Mouse (Mus musculus): ENCODE data around the gene Scgb1a1.
"Not testable (repeated sequence)": the region's sequence is repeated elsewhere in the genome, so short reads cannot be mapped to it uniquely, and the experiment has no call there.

Scgb1a1 gene

DNA sequence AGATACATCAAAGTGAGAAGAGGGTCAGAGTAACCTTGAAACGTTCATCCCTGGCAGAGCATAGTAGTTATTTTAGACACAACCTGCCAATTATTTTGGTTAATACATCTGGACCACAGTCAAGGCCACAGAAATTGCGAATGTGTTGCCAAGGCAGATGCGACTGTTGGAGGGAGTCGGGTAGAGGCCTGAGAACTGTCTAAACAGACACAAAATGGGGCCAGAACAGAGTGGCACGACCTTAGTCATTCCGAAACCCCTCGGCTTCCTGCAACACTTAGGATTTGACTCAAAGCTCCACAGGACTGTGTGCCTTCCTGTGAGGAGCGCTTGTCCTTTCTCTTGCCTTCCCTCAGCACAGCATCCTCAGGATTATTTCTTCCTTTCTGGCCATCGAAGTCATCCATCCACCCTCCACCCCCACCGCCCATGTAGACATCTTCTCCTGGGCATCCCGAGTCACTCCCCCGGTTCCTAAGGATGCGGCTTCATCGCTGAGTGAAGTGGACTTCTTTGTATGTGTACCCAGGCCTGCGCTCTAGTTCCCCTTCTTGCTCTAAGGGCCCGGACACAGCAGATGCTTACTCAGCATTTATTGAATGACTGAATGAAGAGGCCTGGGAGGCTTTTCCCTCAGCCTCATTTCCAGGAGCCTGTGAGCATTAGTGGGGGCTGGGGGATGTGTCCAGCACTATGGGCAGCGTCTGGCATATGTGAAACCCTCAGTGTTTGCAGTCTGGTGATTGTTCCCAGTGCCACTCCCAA lies 12.7 kb upstream of the Scgb1a1 start:
- DNase-seq: no peak

- DNase-seq: no peak
Observed at GRCm38 (mm10) chr19:9099751-9100150, 12.0 kb upstream of the Scgb1a1 start.

GRCm38 (mm10) chr19:9097441-9097840 lies 9.7 kb upstream of the Scgb1a1 start:
- DNase-seq: no peak

- no peak for DNase-seq
Observed at GRCm38 (mm10) chr19:9095111-9095510, 7.4 kb upstream of the Scgb1a1 start.

GRCm38 (mm10) chr19:9090709-9091108 lies 3.0 kb upstream of the Scgb1a1 start:
- no peak for DNase-seq

GRCm38 (mm10) chr19:9090191-9090590 lies 2.4 kb upstream of the Scgb1a1 start:
- no peak for DNase-seq

DNA sequence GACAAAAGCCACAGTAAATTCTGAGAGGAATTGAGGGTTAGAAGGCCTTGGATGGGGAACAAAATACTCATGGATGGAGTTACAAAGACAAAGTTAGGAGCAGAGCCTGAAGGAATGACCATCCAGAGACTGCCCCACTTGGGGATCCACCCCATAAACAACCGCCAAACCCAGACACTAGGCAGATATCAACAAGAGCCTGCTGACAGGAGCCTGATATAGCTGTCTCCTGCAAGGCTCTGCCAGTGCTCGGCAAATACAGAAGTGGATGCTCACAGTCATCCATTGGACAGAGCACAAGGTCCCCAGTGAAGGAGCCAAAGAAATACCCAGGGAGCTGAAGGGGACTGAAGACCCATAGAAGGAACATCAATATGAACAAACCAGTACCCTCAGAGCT lies 3.9 kb downstream of the Scgb1a1 start:
- not testable (repeated sequence) for DNase-seq

GRCm38 (mm10) chr19:9083010-9083355 lies 4.8 kb downstream of the Scgb1a1 start:
- DNase-seq: no peak

- peak; percentile 78 to 86 for DNase-seq
Observed at GRCm38 (mm10) chr19:9082191-9083009, 5.4 kb downstream of the Scgb1a1 start.

- no peak for DNase-seq
Observed at GRCm38 (mm10) chr19:9081311-9082190, 6.2 kb downstream of the Scgb1a1 start.

DNA sequence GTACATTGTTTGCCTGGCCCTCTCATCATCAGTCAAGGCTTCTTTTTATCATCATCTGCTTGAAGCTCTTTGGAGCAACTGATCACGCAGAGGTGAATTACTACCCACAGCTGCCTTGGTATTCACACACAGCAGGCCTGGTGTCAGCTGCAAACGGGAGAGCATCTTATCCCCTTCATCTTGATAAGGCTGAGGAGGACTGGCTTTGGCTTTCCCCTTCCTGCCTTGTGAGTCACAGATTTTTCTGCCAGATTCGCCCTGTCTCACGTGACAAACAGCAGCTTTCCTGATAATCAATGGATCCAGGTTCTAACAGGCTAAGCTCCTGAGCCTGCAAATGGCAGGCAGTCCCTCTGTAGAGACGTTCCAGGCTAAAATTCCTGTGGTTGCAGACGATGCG lies 7.8 kb downstream of the Scgb1a1 start:
- no peak for DNase-seq

GRCm38 (mm10) chr19:9076982-9077660 lies 10.6 kb downstream of the Scgb1a1 start:
- DNase-seq: no peak

DNA sequence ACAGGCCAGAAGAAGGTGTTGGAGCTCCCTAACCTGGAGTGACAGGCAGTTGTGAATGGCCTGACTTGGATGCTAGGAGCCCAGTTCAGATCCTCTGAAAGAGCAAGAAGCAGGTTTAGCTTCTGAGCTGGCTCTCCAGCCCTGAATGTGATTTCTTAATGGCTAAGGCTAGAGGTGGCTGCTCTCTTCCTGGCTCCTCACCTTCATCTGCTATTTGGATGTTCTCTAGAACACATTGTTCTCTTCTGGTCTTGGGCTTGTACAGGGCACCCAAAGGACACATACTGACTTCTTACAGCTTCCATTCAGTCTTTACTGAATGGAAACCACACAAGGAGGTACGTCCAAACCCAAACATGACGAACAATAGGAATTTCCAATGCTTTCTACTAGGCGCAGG lies 11.7 kb downstream of the Scgb1a1 start:
- no peak for DNase-seq

- no peak for DNase-seq
Observed at GRCm38 (mm10) chr19:9075558-9075957, 12.2 kb downstream of the Scgb1a1 start.

DNA sequence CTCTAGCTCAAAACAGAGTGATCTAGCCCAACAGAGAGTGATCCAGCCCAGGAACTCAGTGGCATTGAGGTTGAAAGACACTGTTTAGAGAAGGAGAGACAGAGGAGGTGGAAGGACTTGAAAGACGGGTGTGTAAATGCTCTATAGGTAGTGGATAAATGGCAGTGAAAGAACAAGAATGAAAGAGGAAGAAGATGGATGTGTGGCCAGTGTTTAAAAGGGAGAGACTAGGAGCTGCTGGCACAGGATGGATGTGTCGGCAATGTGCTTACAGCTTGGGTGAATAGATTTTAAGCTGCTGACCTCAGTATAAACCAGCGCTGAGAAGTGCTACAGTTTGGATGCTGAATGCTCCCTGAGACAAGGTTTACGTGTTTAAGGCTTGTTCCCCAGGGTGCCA lies 13.3 kb downstream of the Scgb1a1 start:
- DNase-seq: no peak

- no peak for DNase-seq
Observed at GRCm38 (mm10) chr19:9073776-9074411, 13.9 kb downstream of the Scgb1a1 start.

DNA sequence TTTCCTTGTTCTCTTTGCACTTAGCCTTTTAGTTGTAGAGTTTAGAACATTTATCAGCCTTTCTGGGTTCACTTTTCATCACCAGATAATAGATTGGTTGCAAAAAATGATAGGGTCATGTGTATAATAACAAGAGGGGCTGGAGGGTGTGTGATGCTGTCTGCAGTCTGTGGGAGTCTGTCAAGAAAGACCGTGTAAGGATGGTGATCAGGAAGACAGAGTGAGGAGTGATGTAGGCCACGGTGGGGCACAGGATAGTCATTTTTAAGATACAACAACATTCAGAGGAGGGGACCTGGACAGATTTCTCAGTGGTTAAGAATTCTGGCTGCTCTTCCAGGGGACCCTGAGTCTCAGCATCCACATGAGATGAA lies 15.6 kb downstream of the Scgb1a1 start:
- no peak for DNase-seq

DNA sequence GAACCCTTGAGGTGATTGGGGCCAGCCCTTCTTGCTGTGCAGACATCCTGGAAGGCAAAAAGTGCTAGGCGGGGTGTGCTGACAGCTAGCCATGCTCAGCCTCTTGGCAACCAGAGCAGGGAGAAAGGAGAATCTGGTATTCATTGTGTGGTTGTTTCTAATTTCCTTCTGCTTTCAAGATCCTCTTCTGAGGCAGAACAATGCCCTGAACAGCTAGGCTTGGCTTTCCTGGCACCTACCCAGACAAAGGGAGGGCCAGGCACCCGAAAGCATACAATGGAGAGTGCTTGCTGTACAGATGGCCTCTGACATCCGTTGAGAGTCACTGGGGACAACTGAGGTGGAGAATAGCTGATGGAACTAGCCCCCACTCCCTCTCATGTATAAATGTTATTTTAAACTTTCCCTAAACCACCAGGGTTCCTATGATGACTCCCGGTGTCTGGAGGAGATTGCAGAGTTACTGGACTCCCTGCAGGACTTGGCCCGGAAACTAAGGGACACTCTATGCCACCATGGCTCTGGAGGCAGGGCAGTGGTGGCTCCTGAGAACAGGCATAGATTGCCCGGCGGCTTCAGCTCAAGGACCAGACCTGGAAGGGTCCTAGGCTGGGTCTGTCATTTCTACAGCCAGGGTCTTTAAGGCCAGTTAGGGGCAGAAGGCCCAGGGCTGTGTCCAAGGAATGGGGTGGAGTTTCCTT lies 16.2 kb downstream of the Scgb1a1 start:
- DNase-seq: peak; percentile 56

- DNase-seq: no peak
Observed at GRCm38 (mm10) chr19:9070316-9070715, 17.4 kb downstream of the Scgb1a1 start.

DNA sequence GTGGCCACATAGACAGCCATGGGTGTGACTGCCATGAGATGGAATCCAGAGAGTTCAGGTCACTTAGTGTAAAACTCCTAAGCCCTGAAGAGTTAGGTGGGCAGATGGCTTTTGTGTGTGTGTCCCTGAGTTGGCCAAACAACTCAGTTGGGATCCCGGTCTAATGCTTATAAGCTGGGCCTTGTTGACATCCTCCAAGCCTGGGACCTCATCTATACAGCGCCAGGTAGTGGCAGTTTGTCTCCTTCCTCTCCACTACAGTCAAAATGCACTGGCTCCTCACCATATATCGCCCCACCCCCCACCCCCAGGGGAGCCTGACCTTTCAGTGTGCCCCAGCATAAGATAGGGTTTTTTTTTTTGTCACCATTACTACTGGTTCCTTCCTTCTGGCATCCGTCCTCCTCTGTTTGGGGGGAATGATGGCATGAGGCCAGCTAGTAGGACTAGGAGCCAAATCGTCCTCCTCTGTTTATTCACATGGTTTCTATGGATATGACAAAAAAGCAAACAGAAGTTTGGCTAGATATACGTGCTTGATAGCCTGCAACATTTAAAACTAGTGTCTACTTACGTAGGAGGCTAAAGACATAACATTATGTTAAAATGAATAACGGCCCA lies 18.0 kb downstream of the Scgb1a1 start:
- DNase-seq: no peak

DNA sequence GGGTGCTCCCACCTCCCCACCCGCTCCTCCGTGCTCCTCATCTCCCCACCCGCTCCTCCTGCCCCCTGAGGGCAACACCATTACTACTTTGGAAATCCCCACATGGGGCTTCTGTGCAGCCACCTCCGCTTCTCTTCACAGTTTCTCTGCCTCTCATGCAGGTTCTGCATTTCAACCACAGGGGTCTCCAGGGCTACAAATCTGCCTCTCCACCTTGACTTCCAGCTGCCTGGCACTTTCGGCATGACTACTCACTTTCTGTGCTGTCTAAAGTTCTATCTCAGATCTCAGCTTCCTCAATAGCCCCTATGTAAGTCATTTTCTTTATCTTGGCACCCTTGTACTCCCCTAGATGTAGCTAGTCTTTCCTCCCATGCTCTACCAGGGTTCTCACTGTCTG lies 20.5 kb downstream of the Scgb1a1 start:
- DNase-seq: no peak
